Mouse (Mus musculus) small intestine, adult 2 months (tissue): ENCODE results near the gene Zscan5b. TPM values are rescaled to one million over a fixed set of nuclear protein-coding genes. Genes with fewer than 3 reads are reported as not detected.

Source experiments
- H3K27ac ChIP-seq: fragments of 200-500 bp; 2 replicates; pipeline ENCODE4 v1.5.1; 2012; ENCODE audit warnings: low read depth, low read length, control low read depth, inconsistent platforms; ENCODE audit not compliant: insufficient read depth
- H3K27me3 ChIP-seq: fragments of 200-500 bp; 2 replicates; pipeline ENCODE4 v1.6.1; 2012; ENCODE audit warnings: mild to moderate bottlenecking, moderate library complexity, low read length, inconsistent platforms; ENCODE audit not compliant: control insufficient read depth, insufficient read depth
- H3K36me3 ChIP-seq: fragments of 200-500 bp; 2 replicates; pipeline ENCODE4 v1.6.1; 2012; ENCODE audit warnings: mild to moderate bottlenecking, low read length, control low read depth, inconsistent platforms; ENCODE audit not compliant: control insufficient read depth, insufficient read depth
- H3K4me1 ChIP-seq: fragments of 200-500 bp; 2 replicates; pipeline ENCODE4 v1.6.1; 2012; ENCODE audit warnings: low read length, inconsistent platforms, mixed read lengths; ENCODE audit not compliant: control insufficient read depth, insufficient read depth, insufficient read length
- H3K4me3 ChIP-seq: fragments of 200-500 bp; 2 replicates; pipeline ENCODE4 v1.5.1; 2012; ENCODE audit warnings: low read depth, mild to moderate bottlenecking, control low read depth, inconsistent platforms, low read length, moderate library complexity
- CTCF ChIP-seq: fragments of 200-500 bp; IDR thresholded peaks from 2 replicates; pipeline ENCODE4 v1.5.1; 2012; ENCODE audit warnings: low read depth, mild to moderate bottlenecking, control low read depth, inconsistent platforms, low read length, moderate library complexity, mixed read lengths; ENCODE audit not compliant: insufficient replicate concordance, insufficient read length; ENCODE audit errors: extremely low read depth
- POLR2A ChIP-seq: fragments of 200-500 bp; IDR thresholded peaks from 2 replicates; pipeline ENCODE4 v1.6.1; 2012; ENCODE audit warnings: low read depth, mild to moderate bottlenecking, control low read depth, inconsistent platforms, low read length, moderate library complexity
- WGBS: fragments of 180-500 bp; shearing (Covaris S2); methylation state at CpG from one replicate; pipeline ENCODE4 v1.1.7; 2018; 5-methylcytosine and 5-hydroxymethylcytosine counted together
- polyA plus RNA-seq: library from polyadenylated mRNA; depleted of rRNA; stranded (reverse); fragments of >200 nt; gene quantifications from 2 replicates; pipeline ENCODE4 v1.2.3, GENCODE M21; 2012

Gene Zscan5b
- polyA plus RNA-seq, 1 experiment: not detected

DNA sequence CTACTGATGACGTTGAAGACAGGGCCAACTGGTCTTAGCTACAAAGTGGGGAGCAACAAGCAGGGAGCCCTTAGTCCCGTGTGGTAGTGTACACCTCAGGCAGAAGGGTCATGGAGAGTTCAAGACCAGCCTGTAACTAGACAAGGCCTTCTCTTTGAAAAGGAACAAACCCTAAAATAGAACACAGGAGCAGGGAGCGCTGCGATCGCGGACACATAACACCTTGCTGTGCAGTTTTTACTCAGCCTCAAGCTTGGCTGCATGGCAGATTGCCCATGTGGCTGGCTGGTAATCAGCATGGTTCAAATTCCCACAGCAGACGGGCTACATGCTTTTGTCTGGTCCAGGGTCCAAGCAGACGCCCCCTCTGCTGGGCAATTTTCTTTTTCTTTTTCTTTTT, 37.6 kb upstream of the Zscan5b start:
- peaks cover 19% of the 10 kb centered on the region for H3K36me3 ChIP-seq
- no peak overlapping the region for H3K27ac ChIP-seq
- 79% methylated on average over 8 of the region's 8 CpGs for WGBS
- no peaks in the 10 kb centered on the region; the same call in 1 of the 2 replicates for H3K4me1 ChIP-seq
- no peak overlapping the region for H3K4me3 ChIP-seq
- TF ChIP-seq CTCF (no peak), POLR2A (no peak)
- no peaks in the 10 kb centered on the region for H3K27me3 ChIP-seq

DNA sequence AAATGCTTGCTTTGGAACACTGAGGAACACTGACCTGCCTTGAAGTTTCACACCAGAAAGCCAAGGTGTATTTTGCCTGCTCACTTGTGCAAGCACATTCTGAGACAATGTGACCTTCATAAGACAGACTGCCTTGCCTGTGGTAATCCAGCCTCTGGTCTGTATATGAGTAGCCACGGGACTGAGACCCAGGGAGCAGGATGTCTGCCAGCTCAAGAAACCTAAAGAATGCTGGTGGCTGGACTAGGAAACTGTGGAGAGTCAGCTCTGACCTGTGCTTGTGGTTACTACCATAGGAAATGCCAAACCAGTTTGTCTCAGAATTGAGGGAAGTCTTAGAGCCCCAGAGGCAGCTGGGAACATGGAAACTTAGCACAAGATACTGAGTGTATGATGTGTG, 36.7 kb upstream of the Zscan5b start:
- 89% methylated on average over 1 of the region's 1 CpGs for WGBS
- TF ChIP-seq POLR2A (no peak), CTCF (no peak)
- Histone ChIP-seq H3K27ac (no peak overlapping the region), H3K4me3 (no peak overlapping the region), H3K36me3 (peaks cover 19% of the 10 kb centered on the region), H3K4me1 (no peaks in the 10 kb centered on the region; the same call in 1 of the 2 replicates), H3K27me3 (no peaks in the 10 kb centered on the region)

DNA sequence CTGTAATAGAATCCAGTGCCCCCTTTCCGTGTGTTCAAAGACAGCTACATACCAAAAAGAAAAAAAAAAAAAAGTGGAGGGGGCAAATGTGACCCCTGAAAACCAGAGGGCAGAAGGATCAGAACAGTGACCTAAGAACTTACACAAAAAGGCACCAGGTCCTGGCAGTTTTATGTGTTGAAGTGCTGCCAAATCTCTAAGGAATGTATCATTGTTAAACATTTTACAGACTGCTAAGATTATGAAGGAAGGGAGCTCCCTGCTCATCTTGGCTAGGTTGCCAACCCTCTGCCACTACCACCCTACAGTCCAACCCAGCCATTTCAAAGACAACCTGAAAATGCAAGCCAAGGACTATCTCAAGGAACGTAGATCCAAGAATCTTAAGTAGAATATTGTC, 35.9 kb upstream of the Zscan5b start:
- H3K36me3 ChIP-seq: peaks cover 19% of the 10 kb centered on the region
- H3K27ac ChIP-seq: no peak overlapping the region
- TF ChIP-seq POLR2A (no peak), CTCF (no peak)
- no peak overlapping the region for H3K4me3 ChIP-seq
- 88% methylated on average over 2 of the region's 2 CpGs for whole genome bisulfite sequencing
- no peaks in the 10 kb centered on the region; the same call in 1 of the 2 replicates for H3K4me1 ChIP-seq
- H3K27me3 ChIP-seq: no peaks in the 10 kb centered on the region

DNA sequence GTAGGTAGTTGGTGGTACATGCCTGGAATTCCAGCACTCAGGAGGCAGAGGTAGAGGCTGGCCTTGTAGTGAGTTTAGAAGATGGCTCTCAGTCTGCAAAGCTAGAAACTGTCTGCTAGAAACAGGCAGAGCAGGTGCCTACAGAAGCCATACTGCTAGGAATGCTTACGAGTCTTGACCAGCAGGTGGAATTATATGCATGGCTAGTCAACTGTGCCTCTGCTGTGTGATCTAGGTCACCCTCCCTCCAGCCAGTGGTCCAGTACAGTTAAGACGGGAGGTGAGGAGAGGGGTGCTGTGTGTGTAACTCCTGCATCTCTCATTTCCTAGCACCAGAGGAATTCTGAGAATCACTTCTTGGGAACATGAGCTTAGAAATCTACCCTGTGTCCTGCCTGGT, 35.3 kb upstream of the Zscan5b start:
- H3K27me3 ChIP-seq: no peaks in the 10 kb centered on the region
- H3K27ac ChIP-seq: no peak overlapping the region
- no peaks in the 10 kb centered on the region; the same call in 1 of the 2 replicates for H3K4me1 ChIP-seq
- peaks cover 19% of the 10 kb centered on the region for H3K36me3 ChIP-seq
- TF ChIP-seq CTCF: no peak
- no peak for TF ChIP-seq POLR2A
- H3K4me3 ChIP-seq: no peak overlapping the region
- 96% methylated on average over 2 of the region's 2 CpGs for WGBS

DNA sequence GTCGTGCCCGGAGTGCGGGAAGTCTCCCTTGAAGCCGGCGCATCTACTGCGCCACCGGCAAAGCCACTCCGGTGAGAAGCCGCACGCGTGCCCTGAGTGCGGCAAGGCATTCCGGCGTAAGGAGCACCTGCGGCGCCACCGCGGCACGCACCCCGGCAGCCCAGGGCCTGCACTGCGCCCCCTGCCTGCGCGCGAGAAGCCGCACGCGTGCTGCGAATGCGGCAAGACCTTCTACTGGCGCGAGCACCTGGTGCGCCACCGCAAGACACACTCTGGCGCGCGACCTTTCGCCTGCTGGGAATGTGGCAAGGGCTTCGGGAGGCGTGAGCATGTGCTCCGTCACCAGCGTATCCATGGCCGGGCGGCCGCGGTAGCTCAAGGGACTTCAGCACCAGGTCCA, 32.5 kb upstream of the Zscan5b start:
- TF ChIP-seq POLR2A (no peak), CTCF (no peak)
- Histone ChIP-seq H3K27ac (no peak overlapping the region), H3K27me3 (no peaks in the 10 kb centered on the region), H3K4me1 (no peaks in the 10 kb centered on the region), H3K4me3 (no peak overlapping the region), H3K36me3 (peaks cover 12% of the 10 kb centered on the region)
- 68% methylated on average over 45 of the region's 45 CpGs for WGBS

DNA sequence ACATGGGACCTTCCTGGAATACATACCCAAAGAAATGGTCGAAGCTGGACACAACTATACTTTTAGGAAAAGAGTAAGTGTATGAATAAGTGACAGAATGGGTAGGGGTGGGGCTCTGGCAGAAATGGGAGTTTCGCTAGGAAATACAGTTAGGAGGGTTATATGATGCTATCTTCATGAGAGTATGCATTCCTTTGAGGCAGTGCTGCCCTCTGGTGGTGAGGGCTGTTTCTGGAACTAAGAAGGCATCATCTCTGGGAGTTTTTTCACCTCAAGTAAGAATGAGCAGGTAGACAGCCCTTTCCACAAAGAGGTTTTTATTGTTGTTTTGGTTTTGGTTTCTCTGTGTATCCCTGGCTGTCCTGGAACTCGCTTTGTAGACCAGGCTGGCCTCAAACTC, 30.7 kb upstream of the Zscan5b start:
- WGBS: 29% methylated on average over 3 of the region's 3 CpGs
- Histone ChIP-seq H3K4me1 (no peaks in the 10 kb centered on the region), H3K27me3 (no peaks in the 10 kb centered on the region), H3K27ac (no peak overlapping the region), H3K36me3 (peaks cover 9% of the 10 kb centered on the region), H3K4me3 (no peak overlapping the region)
- TF ChIP-seq POLR2A (no peak), CTCF (no peak)

DNA sequence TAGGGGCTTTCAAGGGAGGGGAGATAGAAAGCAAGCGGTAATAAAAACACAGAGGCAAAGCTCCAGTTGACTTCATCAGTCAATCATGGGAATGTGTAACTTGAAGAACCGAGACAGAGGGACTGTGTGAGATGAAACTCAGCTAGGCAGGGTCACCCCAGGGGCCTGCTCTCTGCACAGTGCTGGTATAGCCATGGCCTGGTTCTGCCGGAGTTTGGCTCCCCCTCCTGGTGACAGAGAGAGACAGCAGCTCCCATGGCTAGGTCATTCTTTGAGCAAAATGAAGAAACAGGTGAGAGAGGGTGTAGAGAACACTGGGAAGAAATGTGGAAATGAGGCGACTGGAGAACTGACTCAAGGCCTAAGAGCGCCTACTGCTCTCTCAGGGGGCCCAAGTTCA, 27.9 kb upstream of the Zscan5b start:
- Histone ChIP-seq H3K4me1 (no peaks in the 10 kb centered on the region), H3K27me3 (no peaks in the 10 kb centered on the region), H3K27ac (no peak overlapping the region), H3K36me3 (no peaks in the 10 kb centered on the region), H3K4me3 (no peak overlapping the region)
- WGBS: 19% methylated on average over 5 of the region's 5 CpGs
- no peak for TF ChIP-seq POLR2A
- peak; percentile 88; the same call in 1 of the 2 replicates for TF ChIP-seq CTCF
